Mouse (Mus musculus): Measurements from ENCODE around the gene Car6.

DNA sequence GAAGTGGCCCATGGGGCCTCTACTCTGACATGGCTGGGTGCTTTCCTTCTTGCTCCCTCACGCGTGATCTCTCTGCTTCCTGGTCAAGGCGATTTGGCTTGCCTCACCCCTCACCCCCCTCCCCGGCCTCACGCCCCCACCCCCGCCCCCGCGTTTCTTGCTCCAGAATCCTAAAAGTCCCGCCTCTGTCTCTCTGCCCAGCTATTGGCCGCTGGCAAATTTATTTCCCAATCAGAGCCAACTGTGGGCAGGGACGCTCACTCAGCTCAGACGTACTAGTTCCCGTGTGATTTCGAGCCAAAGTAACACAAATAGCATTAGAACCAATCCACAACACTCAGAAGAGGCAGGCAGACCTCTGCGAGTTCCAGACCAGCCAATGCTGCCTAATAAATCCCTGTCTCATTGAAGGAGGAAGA is 11.4 kb upstream of the Car6 start:
- TF ChIP-seq TCF12 (IDR thresholded peaks at IDR 0.05; ENCODE audit: insufficient read depth, poor library complexity, severe bottlenecking) (no peak), E2F4 (IDR thresholded peaks at IDR 0.05; ENCODE audit: insufficient read depth) (no peak), MYOD1 (IDR thresholded peaks at IDR 0.05; ENCODE audit: control insufficient read depth in 1 of 3, insufficient read length in 2 of 3, low read depth in 2 of 3) (no peak), CEBPB (IDR thresholded peaks at IDR 0.05; ENCODE audit: insufficient read depth, poor library complexity, severe bottlenecking) (no peak), POLR2A (IDR thresholded peaks at IDR 0.05; ENCODE audit: insufficient read length, low read depth) (no peak), USF1 (IDR thresholded peaks at IDR 0.05; ENCODE audit: low read depth) (no peak)
